Mouse (Mus musculus) right cerebral cortex, postnatal 4 days (tissue): ENCODE data around the gene Gabrp.

Source experiments
- DNase-seq: peaks from one replicate; pipeline ENCODE4 v3.0.0-alpha.2; 2022

Gabrp gene

GRCm38 (mm10) chr11:33578859-33579258 is at the start of gene Gabrp:
Gabrp (minus strand) TSS chr11:33578959.
- no peak for DNase-seq

DNA sequence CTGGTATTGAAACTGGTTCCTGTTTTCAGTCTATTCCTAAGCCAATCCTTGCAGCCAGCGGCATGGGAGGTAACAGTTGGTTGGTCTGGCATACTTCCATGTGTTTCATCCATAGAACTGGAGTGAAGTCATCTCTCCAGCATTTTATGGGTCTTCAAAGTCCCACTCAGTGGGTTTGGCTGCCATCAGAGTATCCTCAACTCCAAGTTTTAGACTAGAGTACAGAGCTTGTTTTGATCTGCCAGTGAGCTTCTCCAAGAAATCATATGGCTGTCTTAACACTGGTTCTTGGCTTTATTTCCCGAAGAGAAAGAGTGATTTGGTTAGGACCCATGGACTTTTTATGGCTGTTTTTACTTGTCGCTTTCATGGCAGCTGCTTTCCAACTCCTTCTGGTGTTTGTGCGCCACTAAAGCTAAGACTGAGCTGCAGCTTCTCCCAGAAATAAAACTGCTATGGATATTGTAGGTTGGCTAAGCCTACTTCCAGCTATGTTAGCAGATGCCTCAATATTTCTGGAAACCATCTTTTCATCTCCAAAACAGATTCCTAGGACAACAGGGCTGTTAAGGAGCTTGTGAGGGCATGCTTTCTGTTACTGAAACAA is 48.5 kb upstream of the Gabrp start:
- no peak for DNase-seq

DNA sequence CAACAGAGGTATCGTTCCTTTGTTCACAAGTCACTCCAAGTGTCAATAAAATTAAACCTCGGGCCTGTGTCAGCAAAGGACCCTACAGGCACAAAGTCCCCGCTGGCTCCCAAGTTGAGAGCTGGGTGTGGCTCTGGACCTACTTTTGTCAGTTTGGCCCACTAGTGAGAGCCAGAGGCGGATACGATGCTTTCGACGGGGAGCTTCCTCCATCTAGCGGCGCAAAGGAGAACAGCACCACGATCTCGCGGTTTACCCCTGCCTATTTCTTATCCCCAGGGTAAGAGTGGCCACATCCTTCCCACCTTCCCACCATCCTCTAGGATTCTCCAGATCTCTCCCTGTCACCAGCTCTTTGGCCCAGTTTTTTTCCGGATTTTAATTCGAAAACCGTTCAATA is 35.5 kb upstream of the Gabrp start:
- DNase-seq: peak; percentile 76

GRCm38 (mm10) chr11:33607784-33608183 is 29.0 kb upstream of the Gabrp start:
- no peak for DNase-seq

DNA sequence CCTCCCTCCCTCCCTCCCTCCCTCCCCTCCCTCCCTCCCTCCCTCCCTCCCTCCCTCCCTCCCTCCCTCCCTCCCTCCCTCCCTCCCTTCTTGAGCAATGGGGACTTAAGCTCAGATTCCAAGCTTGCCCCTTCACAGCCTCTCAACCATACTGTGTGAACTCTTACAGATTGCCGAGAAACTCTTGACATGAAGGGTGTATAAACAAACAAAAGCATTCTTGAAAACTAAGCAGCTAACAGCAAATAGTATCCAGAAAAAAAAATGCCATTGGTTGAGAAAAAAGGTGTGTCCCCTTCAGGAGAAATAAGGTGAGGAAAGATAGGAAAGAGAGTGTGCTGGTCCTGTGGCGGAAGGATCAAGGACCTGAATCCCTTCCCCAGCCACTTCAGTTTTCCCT is 24.4 kb upstream of the Gabrp start:
- no peak for DNase-seq

DNA sequence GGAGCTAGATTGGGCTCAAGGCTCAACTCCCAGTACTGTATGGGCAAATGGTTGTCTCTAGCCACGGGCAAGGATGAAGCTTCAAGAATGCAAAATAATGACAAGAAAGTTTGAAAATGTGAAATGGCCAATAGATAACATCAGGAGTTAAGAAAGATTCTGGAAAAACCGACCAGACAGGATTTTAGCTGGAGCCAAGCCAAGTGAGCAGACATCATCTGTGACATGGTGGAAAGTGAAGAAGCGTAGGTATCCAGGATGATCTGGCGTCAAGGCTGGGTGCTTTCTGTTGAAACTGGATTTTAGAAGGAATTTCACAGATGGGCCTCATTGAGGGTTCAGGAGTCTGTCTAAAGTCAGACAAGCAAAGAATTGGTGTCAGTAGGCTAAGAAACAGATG is 20.2 kb upstream of the Gabrp start, which contains the start of gene D130052B06Rik:
TSS of gene D130052B06Rik (plus strand) at position 317 of the 400 bp plus-strand sequence.
- no peak for DNase-seq

DNA sequence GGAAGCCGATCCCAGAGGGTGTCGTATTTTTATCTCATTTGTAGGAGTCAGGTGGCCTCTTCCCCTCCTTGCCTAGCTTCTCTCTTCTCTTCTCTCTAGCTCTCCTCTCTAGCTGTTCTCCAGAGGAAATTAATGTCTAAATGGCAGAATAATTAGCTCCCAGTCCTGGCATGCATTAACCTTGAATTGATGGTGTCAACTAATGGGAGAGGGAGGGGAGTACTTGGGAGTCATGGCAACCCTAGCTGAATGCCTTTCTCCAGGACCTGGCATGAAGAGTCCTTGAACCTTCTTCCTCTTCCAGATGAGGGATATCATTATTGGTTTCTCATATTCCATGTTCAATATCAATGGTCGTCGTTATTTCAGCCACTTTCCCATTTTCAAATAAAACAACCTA is 17.9 kb upstream of the Gabrp start:
- DNase-seq: no peak

DNA sequence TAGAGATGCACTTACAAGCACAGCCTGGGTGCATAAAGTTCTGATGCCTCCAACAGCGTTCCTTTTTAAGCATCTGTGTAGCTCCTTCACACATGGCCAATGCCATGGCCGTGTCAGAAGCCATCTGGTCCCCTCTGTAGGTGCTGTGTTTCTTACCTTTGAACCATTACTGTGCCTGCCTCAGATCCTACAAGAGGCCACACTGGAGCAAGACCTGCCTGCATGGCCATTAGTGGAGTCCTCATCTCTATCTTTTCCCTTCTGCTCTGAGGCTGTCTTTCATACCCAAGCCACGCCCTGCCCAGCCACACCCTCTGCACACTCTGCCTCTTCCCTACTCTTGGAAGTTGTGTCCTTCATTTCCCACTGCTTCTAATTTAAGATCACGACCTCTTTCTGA is 14.1 kb upstream of the Gabrp start:
- DNase-seq: no peak

DNA sequence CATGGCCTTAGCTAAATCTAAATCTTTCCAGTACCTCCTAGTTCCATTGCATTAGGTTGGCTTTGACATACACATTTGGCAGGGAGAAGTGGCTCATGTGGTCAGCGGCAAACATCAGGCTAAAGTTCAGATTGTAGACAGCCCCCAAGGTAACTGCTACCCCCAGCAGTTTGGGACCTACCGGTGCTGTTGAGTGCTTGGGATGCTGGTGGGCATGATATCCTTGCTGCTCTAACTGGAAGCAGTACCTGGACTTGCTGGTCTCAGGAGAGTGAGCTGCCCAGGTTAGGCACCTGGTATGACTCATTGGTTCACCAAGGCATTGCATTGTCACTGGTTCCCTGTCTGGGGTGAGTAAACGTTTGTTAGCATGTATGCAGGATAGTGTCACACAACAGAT is 12.0 kb upstream of the Gabrp start:
- no peak for DNase-seq

- DNase-seq: no peak
Observed at GRCm38 (mm10) chr11:33586614-33587013, 7.9 kb upstream of the Gabrp start.

- no peak for DNase-seq
Observed at GRCm38 (mm10) chr11:33579621-33580020, 862 bp upstream of the Gabrp start.

DNA sequence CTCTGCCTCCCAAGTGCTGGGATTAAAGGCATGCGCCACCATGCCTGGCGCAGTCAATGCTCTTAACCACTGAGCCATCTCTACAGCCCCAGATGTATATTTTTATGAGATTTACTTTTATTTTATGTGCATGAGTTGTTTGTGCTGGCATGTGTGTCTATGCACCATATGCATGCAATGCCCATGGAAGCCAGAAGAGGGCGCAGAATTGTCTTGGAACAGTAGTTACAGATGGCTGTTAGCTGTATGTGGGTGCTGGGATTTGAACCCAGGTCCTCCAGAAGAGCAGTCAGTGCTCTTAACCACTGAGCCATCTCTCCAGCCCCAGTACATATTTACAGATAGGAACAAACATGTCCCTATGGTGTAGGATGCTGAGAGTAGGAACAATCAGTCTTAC is 3.8 kb downstream of the Gabrp start:
- no peak for DNase-seq

DNA sequence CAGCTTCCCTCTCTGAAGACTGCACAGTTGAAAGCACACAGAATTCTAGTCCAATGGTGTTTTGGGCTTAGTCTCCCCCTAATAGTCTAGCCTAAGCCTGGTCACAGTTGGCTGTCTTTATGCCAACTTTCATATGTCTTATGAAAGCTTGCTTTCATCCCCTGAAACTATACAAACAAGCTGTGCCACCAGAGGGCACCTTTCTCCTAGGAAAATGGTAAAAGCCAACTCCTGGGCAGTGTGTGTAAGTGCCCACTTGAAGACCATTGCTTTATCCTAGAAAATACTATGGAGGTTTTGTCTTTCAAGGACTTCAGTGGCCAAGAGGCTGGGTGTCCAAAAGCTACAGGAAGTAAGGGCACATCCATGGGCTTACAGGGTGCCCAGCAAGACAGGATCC is 8.3 kb downstream of the Gabrp start:
- DNase-seq: no peak

DNA sequence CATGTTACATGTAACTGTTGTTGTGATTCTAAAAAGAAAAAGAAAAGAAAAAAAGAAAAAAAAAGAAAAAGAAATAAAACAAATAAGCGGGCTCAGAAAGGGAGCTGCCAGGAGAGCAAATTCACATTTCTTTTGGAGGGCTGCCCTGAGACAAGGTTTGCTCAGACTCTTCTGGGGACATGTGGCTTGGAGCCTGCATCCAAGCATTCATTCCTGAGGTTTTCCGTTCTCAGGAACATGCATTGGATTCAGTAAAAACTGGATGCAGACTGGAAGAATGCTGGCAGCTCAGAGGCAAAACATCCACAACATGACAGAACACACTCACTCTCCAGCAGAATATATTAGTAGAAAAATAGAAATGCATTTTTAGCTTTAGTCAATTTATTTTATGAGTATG is 14.8 kb downstream of the Gabrp start:
- no peak for DNase-seq

DNA sequence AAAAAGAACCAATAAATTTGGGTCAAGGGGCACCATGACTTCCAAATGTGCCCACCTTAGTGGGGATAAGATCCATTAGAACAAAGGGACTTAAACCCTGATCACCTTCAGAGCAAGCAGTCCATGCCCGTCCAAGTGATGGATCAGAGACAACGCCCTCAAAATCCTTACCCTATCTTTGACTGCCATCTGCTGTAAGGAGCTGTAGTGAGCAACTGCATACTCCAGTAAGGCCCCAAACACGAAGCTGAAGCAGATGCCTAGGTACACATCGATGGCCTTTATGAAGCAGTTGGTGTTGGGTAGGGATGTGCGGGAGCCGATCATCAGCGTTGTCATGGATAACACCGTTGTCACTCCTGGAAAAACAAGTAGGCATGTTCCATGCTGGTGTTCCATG is 24.6 kb downstream of the Gabrp start:
- DNase-seq: no peak

DNA sequence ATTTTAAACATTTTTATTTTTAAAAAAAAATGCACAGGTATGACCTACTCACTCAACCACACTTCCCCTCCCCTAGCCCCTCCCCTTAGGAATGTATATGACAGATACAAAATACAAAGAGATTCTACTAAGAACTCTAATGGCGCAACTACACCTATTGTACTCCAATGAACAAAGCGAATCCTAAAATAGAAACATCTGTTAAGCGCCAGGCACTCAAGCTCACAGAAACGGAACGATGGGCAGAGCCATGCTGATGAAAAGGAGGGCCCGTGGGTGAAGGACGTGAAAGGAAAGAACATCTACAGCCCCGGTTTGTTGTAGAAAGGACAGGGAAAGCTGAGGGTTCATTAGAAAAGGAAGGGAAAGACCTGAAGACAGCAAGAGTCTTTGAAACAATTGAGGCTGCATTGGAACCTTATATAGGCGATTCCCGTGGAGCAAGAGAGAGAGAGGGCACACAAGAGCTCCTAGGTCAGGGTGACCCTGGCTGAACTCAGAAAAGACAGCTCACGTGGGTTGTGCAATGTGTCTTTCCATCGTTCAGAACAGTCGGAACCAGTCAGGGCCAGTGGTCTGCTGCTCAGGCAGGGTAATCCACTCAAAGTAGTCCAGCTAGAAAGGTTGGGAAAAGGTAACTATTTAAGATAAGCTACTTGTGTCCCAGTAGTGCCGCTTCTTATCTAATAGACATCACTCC is 27.7 kb downstream of the Gabrp start:
- DNase-seq: no peak

- DNase-seq: peak; percentile 20
Observed at GRCm38 (mm10) chr11:33547386-33547785, 31.4 kb downstream of the Gabrp start.

DNA sequence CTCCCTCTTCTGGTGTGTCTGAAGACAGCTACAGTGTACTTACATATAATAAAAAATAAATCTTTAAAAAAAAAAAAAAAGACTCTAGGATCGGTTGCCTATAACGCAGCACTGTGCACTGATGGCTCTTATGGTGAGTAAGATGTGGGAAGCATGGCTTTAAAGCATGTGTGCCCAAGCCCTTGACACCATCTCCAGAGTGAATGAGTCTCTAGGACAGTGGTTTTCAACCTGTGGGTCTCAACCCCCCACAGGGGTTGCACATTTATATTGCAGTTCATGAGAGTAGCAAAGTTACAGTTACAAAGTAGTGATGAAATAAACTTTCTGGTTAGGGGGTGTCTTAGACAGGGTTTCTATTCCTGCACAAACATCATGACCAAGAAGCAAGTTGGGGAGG is 33.8 kb downstream of the Gabrp start:
- DNase-seq: no peak

GRCm38 (mm10) chr11:33544121-33544520 is 34.6 kb downstream of the Gabrp start:
- no peak for DNase-seq

- DNase-seq: no peak
Observed at GRCm38 (mm10) chr11:33537390-33538125, 41.2 kb downstream of the Gabrp start.

DNA sequence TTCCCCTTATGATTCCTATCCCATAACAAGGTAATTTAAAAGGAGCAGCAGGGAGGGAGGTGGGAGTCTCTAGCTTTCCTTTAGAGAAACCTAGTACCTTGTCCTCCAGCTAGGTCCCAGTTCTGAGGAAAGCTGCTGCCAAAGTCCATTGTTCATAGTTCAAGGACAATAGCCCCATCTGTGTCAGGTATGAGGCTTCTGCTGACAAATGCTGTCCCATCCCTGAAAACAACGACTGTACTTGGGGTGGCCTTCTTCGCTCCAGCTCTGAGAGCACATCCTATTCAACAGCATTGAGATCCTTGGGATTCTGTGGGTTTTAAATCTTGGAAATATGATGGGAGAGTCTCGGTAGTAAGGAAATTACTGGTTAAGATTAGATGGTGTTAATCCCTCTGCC is 42.1 kb downstream of the Gabrp start:
- no peak for DNase-seq

DNA sequence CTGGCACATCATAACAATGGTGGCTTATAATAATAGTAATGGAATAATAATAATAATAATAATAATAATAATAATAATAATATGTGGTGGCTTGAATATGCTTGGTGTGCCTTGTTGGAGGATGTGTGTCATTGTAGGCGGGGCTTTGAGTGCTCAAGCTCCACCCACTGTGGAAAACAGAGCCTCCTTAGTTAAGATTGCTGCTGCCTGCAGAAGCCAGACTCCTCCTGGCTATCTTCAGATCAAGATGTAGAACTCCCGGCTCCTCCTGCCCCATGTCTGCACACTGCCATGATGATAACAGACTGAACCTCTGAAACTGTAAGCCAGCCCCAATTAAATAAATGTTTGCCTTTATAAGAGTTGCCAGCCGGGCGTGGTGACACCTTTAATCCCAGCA is 44.2 kb downstream of the Gabrp start:
- no peak for DNase-seq

DNA sequence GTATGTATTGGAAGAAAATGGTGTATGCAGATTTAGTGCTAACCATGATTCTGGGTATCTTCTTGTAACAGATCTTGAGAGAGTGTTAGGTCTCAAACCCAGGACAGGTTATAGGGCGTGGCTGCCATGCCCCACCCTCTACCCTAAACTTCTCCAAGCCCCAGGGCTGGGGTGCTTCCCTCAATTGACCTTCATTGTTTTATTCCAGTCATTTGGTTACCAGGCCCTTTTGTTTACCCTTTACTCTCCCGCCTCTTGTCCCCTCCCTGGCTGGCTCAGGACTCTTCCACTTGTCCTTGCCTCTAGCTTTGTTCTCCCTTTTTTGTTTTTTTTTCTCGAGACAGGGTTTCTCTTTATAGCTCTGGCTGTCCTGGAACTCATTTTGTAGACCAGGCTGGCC is 45.2 kb downstream of the Gabrp start:
- no peak for DNase-seq

- no peak for DNase-seq
Observed at GRCm38 (mm10) chr11:33529576-33529975, 49.2 kb downstream of the Gabrp start.
